Mouse (Mus musculus) lung, postnatal 0 days (tissue): ENCODE results near the gene Gpr1.

Experiments
- CTCF ChIP-seq: IDR thresholded peaks from 2 replicates; pipeline ENCODE4 v1.5.1; 2016; ENCODE audit warnings: antibody characterized with exemption, mild to moderate bottlenecking
- EP300 ChIP-seq: IDR thresholded peaks from 2 replicates; pipeline ENCODE4 v1.6.1; 2016; ENCODE audit warnings: antibody characterized with exemption, mild to moderate bottlenecking, control low read depth

GRCm38 (mm10) chr1:63259271-63259830, 45.0 kb upstream of the Gpr1 start:
- TF ChIP-seq CTCF = no peak
- TF ChIP-seq EP300 = no peak
